Mouse (Mus musculus) MEL (cell line): ENCODE measurements at regions not wholly inside any gene's neighbourhood (a gene's known extent, or its start where the extent isn't known, plus 50 kb on each side); places are given as distances from the start of the nearest gene placed in this dataset.

Experiments used
- DNase-seq: peaks from one replicate; pipeline ENCODE4 v3.0.0; 2011; ENCODE audit warnings: low read depth, low spot score
- H3K27ac ChIP-seq: 2 replicates; pipeline ENCODE4 v1.5.1; 2012; ENCODE audit warnings: low read depth, mild to moderate bottlenecking, control low read depth, low read length, moderate library complexity; ENCODE audit not compliant: control insufficient read depth
- H3K27me3 ChIP-seq, 2 experiments: fragments of 150-350 bp in 1 of 2; sonication (generic) in 1 of 2; 2 replicates each; pipeline ENCODE4 v1.6.1; 2012; ENCODE audit warnings: low read length in 2 of 2, mild to moderate bottlenecking in 2 of 2, improper control_type of control experiment in 1 of 2, moderate library complexity in 1 of 2; ENCODE audit not compliant: insufficient read depth in 2 of 2, control insufficient read depth in 1 of 2
- H3K36me3 ChIP-seq, 2 experiments: 2 replicates each; pipeline ENCODE4 v1.6.1; 2012 to 2014; ENCODE audit warnings: low read length in 2 of 2, improper control_type of control experiment in 1 of 2, inconsistent platforms in 1 of 2, mild to moderate bottlenecking in 1 of 2; ENCODE audit not compliant: insufficient read depth in 2 of 2, control insufficient read depth in 1 of 2
- H3K4me1 ChIP-seq, 2 experiments: fragments of 150-350 bp in 1 of 2; sonication (generic) in 1 of 2; 2 replicates each; pipeline ENCODE4 v1.6.1; 2012; ENCODE audit warnings: low read length in 2 of 2, improper control_type of control experiment in 1 of 2, mild to moderate bottlenecking in 1 of 2; ENCODE audit not compliant: insufficient read depth in 2 of 2, control insufficient read depth in 1 of 2
- H3K4me3 ChIP-seq, 2 experiments: fragments of 150-350 bp in 1 of 2; sonication (generic) in 1 of 2; 2 replicates each; pipeline ENCODE4 v1.5.1; 2012; ENCODE audit warnings: low read depth in 2 of 2, low read length in 2 of 2, mild to moderate bottlenecking in 2 of 2, moderate library complexity in 2 of 2, control low read depth in 1 of 2, improper control_type of control experiment in 1 of 2; ENCODE audit not compliant: control insufficient read depth in 1 of 2, insufficient read depth in 1 of 2
- H3K79me2 ChIP-seq: 2 replicates; pipeline ENCODE4 v1.6.1; 2012; ENCODE audit warnings: mild to moderate bottlenecking, low read length, moderate library complexity; ENCODE audit not compliant: control insufficient read depth, poor library complexity, insufficient read depth
- H3K9ac ChIP-seq: 2 replicates; pipeline ENCODE4 v1.6.1; 2012; ENCODE audit warnings: low read depth, mild to moderate bottlenecking, control low read depth, low read length, moderate library complexity; ENCODE audit not compliant: control insufficient read depth, poor library complexity, severe bottlenecking
- H3K9me3 ChIP-seq: fragments of 150-350 bp; sonication (generic); replicated peaks from 2 replicates; pipeline ENCODE4 v1.6.1; 2012; ENCODE audit warnings: mild to moderate bottlenecking, low read length, improper control_type of control experiment, moderate library complexity; ENCODE audit not compliant: insufficient read depth
- BHLHE40 ChIP-seq: IDR thresholded peaks from 2 replicates; pipeline ENCODE4 v1.6.1; 2012; ENCODE audit warnings: low read depth, mild to moderate bottlenecking, inconsistent platforms, low read length, improper control_type of control experiment, borderline replicate concordance
- CHD2 ChIP-seq: IDR thresholded peaks from 2 replicates; pipeline ENCODE4 v1.6.1; 2011; ENCODE audit warnings: low read length, improper control_type of control experiment
- ELF1 ChIP-seq: IDR thresholded peaks from 2 replicates; pipeline ENCODE4 v1.6.1; 2014; ENCODE audit warnings: low read depth, mild to moderate bottlenecking, inconsistent platforms, low read length, improper control_type of control experiment, moderate library complexity
- ETS1 ChIP-seq: IDR thresholded peaks from 2 replicates; pipeline ENCODE4 v1.6.1; 2012; ENCODE audit warnings: low read depth, mild to moderate bottlenecking, inconsistent platforms, low read length, improper control_type of control experiment, moderate library complexity
- GABPA ChIP-seq: IDR thresholded peaks from 2 replicates; pipeline ENCODE4 v1.6.1; 2012; ENCODE audit warnings: low read depth, mild to moderate bottlenecking, inconsistent platforms, low read length, improper control_type of control experiment, moderate library complexity
- GATA1 ChIP-seq: IDR thresholded peaks from 2 replicates; pipeline ENCODE4 v1.6.1; 2011; ENCODE audit warnings: low read depth, low read length, improper control_type of control experiment
- HCFC1 ChIP-seq: IDR thresholded peaks from 2 replicates; pipeline ENCODE4 v1.6.1; 2012; ENCODE audit warnings: low read depth, mild to moderate bottlenecking, inconsistent platforms, low read length, improper control_type of control experiment, moderate library complexity
- MAFK ChIP-seq: IDR thresholded peaks from 2 replicates; pipeline ENCODE4 v1.6.1; 2011; ENCODE audit warnings: low read depth, mild to moderate bottlenecking, low read length, improper control_type of control experiment, borderline replicate concordance
- MEF2A ChIP-seq: IDR thresholded peaks from 2 replicates; pipeline ENCODE4 v1.6.1; 2014; ENCODE audit warnings: low read depth, mild to moderate bottlenecking, inconsistent platforms, low read length, improper control_type of control experiment; ENCODE audit not compliant: poor library complexity, insufficient replicate concordance, severe bottlenecking; ENCODE audit errors: extremely low read depth
- MYC ChIP-seq: IDR thresholded peaks from 2 replicates; pipeline ENCODE4 v1.6.1; 2011; ENCODE audit warnings: low read depth, mild to moderate bottlenecking, low read length, improper control_type of control experiment, moderate library complexity
- NELFE ChIP-seq: IDR thresholded peaks from 2 replicates; pipeline ENCODE4 v1.6.1; 2011; ENCODE audit warnings: low read depth, low read length, improper control_type of control experiment
- POLR2AphosphoS2 ChIP-seq: IDR thresholded peaks from 2 replicates; pipeline ENCODE4 v1.6.1; 2011; ENCODE audit warnings: low read length, improper control_type of control experiment
- POLR2AphosphoS5 ChIP-seq: IDR thresholded peaks from 2 replicates; pipeline ENCODE4 v1.6.1; 2012; ENCODE audit warnings: low read depth, borderline replicate concordance, mild to moderate bottlenecking, inconsistent platforms, low read length, moderate library complexity, mixed read lengths
- RAD21 ChIP-seq: IDR thresholded peaks from 2 replicates; pipeline ENCODE4 v1.6.1; 2011; ENCODE audit warnings: mild to moderate bottlenecking, low read depth, low read length, improper control_type of control experiment
- RCOR1 ChIP-seq: IDR thresholded peaks from 2 replicates; pipeline ENCODE4 v1.6.1; 2012; ENCODE audit warnings: low read depth, mild to moderate bottlenecking, inconsistent platforms, low read length, improper control_type of control experiment
- SMC3 ChIP-seq: IDR thresholded peaks from 2 replicates; pipeline ENCODE4 v1.6.1; 2011; ENCODE audit warnings: low read depth, low read length, improper control_type of control experiment
- TCF12 ChIP-seq: IDR thresholded peaks from 2 replicates; pipeline ENCODE4 v1.6.1; 2014; ENCODE audit warnings: low read depth, mild to moderate bottlenecking, inconsistent platforms, low read length, improper control_type of control experiment, moderate library complexity
- USF1 ChIP-seq: IDR thresholded peaks from 2 replicates; pipeline ENCODE4 v1.6.1; 2014; ENCODE audit warnings: low read depth, mild to moderate bottlenecking, inconsistent platforms, low read length, improper control_type of control experiment, moderate library complexity

- no peak overlapping the region for H3K4me3 ChIP-seq
- H3K9me3 ChIP-seq, result no peaks in the 10 kb centered on the region
- H3K4me1 ChIP-seq, result no peaks in the 10 kb centered on the region
- no peak overlapping the region for H3K27ac ChIP-seq
- no peak for DNase-seq
- no peaks in the 10 kb centered on the region for H3K36me3 ChIP-seq
- TF ChIP-seq ELF1, result no peak
- no peak for TF ChIP-seq POLR2AphosphoS5
- H3K27me3 ChIP-seq, result no peaks in the 10 kb centered on the region
- no peak overlapping the region for H3K9ac ChIP-seq
- no peaks in the 10 kb centered on the region for H3K79me2 ChIP-seq
Observed at GRCm38 (mm10) chr13:115989091-115989490, 320.4 kb downstream of the Isl1 start.

- H3K9me3 ChIP-seq, result no peaks in the 10 kb centered on the region
- H3K27me3 ChIP-seq, result no peaks in the 10 kb centered on the region
- H3K4me3 ChIP-seq, result no peak overlapping the region
- H3K9ac ChIP-seq, result no peak overlapping the region
- no peaks in the 10 kb centered on the region for H3K36me3 ChIP-seq
- no peak for DNase-seq
- TF ChIP-seq SMC3 (no peak), USF1 (no peak), RAD21 (no peak), MYC (no peak), HCFC1 (no peak), ETS1 (no peak), GABPA (no peak), MAFK (no peak), ELF1 (no peak), RCOR1 (no peak), GATA1 (no peak), CHD2 (no peak), BHLHE40 (no peak), TCF12 (no peak), MEF2A (no peak), POLR2AphosphoS2 (no peak), NELFE (no peak)
- no peaks in the 10 kb centered on the region for H3K4me1 ChIP-seq
- no peaks in the 10 kb centered on the region for H3K79me2 ChIP-seq
- H3K27ac ChIP-seq, result no peak overlapping the region
Observed at GRCm38 (mm10) chr13:115986282-115986681, 323.2 kb downstream of the Isl1 start.
